Mouse (Mus musculus) gastrocnemius, adult 8-10 months (tissue): Measurements from ENCODE around the gene Dstn. TPM values are rescaled to one million over a fixed set of nuclear protein-coding genes. Genes with fewer than 3 reads are reported as not detected.
A peak's percentile ranks its signal among the peaks of the same experiment; 100 is the strongest.

Experiments
- DNase-seq, 2 experiments: peaks; one replicate each; pipeline ENCODE4 v3.0.0; 2022; ENCODE audit warnings: low spot score in 2 of 2
- total RNA-seq, 4 experiments: library from RNA; stranded (reverse); gene quantifications; 2 replicates each; pipeline ENCODE4 v1.2.4; 2022

The Dstn gene
- total RNA-seq, 4 experiments from 2014 or later, result 14.8 to 23.9 (median 20.0) TPM

DNA sequence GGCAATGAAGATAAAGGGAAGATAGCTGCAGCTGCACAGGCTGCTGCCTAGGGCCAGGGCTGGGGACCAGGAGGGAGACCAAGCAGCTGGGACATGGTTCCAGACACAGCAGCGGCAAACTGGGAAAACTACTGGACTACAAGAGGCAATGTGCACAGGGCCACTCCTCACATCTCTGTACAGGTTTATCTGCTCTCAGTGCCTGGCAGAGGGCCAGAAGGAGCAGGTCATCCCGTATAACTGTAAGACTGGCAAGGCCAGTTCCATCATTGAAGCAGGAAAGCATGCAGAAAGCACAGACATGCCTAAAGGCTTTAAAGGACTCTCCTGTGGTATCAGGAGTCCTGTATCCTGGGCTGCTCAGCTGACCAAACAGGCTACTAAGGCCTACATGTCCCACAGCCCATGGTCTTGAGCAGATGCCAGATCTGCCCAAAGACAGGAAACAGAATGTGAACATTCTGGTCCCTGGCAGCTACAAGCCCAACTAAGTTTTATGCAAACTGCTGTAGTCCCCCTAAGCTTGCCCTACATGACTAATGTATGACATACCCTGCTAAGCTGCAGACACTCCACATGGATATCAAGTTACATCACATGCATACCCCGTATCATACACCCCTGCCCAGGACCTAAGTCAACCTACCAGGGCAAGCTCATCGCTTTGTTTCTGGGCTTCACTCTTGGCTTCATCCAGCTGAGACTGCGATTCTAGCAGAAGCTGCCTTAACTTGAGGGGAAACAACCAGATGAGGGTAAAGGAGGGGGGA is 36.6 kb downstream of the Dstn start:
- no peak for DNase-seq

GRCm38 (mm10) chr2:143953944-143954343 is 38.8 kb downstream of the Dstn start:
- no peak for DNase-seq

DNA sequence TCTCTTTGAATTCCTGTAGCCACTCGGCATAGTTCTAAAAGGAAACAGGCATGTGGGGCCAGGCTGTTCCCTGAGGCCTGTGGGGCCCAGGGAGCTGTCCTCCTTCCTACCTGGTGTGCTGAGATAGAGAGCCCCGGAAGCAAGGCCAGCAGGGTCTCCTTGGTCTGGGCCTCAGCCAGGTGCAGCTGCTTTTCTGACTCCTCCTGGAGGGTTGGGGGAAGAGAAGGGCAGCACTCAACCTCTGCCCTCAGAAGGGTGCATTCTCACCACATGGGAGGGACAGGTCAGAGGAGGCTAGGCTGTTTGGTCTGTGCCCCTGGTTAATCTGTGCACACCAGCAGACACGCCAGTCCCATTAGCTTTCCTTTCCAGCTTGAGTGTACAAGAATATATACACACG is 39.9 kb downstream of the Dstn start:
- DNase-seq, result no peak

DNA sequence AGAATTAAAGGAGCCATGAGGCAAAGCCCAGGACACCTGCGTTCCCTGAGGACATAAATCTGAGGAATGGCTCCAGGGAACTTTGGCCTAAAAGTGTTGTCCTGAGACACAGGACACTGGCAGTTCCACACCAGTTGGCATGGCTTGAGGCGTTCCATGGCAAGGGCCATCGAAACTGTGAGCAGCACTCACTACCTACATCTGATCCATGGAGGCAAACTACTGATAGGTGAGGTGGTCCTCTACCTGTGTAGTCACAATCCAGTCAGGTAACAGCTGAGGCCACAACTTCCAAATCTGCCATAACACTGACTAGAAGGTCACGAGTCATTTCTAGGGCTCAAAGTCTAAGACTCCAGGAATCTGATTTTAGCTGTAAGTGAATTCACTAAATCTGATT is 40.6 kb downstream of the Dstn start:
- DNase-seq, result no peak

DNA sequence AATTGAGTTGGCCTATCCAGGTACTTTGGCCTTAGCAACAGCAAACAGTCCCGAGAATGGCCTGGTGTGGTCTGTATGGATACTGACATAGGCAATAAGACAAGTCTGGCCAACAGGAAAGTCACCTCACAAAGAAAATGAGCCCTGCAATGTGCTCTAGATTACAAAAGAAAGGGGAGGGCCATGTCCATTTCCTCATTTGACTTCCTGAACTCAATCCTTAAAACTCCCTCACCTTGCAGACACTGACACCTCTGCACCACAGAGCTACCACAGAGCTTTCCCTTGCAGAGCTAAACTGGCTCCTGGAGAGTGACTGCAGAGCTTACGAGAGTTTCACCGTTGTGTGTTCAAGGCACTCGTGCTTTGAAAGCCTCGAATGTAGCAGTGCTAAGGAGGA is 47.1 kb downstream of the Dstn start:
- DNase-seq, result no peak

GRCm38 (mm10) chr2:143963318-143963717 is 48.2 kb downstream of the Dstn start:
- no peak for DNase-seq

DNA sequence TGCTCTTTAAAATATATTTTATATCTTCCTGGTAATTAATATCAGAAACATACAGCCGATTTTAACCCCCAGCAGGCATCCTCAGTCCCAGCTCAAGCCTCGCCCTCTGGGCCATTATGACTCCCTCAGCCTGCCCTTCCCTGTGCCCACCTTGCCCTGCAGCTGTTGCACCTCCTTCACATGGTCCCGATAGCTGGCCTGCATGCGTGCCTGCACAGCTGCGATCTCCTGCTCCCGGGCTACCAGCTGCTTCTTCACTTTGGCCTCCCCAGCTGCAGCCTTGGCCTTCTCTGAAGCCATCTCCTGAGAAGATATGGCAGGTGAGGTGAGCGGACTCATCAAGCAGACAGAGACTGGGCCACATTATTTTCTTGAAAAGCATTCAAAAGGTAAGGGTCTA is 54.1 kb downstream of the Dstn start:
- no peak for DNase-seq

DNA sequence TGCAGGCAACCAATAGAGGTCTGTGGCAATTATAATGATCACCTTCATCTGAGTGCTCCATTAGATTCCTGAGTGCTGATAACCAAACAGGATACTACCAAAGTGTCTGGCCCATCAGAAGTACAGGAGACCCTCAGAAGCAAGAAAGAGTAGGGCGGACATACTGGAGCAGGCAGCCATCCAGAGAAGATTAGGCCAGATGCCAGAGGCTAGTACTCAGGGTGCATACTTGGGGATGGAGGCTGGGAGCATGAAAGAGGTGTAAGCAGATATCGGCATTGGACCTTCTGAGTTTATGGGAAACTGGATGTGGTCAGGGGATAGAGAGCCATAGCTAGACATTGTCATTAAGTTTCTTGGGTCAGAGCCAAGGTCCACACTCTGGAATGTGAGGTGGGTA is 55.7 kb downstream of the Dstn start:
- no peak for DNase-seq

- DNase-seq, result no peak
Observed at GRCm38 (mm10) chr2:143971887-143972286, 56.8 kb downstream of the Dstn start.

DNA sequence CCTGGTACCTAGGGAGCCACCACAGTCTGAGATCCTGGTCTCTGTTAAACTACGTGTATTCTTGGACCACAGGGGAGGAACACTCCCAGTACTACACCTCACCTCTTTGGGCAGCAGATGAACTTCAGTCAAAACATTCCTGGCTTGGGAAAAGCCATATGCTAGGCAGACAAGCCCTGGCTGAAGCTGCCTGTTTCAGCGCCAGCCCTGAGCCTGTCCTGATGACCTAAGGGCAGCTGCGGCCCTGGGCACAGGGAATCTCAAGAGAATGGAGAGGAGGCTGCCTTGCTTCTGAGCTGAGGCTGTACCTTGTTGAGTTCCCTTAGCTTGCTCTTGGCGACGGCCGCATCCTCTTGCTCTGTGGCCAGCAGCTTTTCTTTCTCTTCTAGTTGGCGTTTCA is 58.0 kb downstream of the Dstn start:
- DNase-seq, result no peak

DNA sequence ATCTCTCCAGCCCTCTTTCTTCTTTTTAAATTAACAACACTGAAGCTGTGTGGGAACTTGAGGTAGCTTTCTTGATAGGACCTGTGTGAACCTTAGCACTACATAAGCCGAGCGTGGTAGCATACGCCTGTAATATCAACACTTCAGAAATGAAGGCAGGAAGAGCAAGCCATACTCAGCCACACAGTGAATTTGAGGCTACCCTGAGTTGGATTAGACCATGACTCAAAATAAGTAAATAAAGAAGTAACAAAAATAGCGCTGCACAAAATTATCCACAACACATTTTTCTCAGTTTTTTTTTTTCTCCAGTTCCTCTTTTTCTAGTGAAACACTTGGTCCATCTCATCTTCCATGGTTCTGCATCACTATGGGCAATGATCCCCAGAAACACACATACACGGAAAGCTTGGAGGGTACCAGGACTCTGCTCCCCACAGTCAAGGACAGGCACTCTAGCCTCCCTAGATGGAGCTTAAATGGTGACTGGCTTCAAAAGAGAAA is 60.1 kb downstream of the Dstn start:
- no peak for DNase-seq

GRCm38 (mm10) chr2:143978444-143979147 is 63.5 kb downstream of the Dstn start:
- no peak for DNase-seq

GRCm38 (mm10) chr2:143980781-143981398 is 65.8 kb downstream of the Dstn start:
- DNase-seq, result peak in 1 of 2 experiments; percentile 42

DNA sequence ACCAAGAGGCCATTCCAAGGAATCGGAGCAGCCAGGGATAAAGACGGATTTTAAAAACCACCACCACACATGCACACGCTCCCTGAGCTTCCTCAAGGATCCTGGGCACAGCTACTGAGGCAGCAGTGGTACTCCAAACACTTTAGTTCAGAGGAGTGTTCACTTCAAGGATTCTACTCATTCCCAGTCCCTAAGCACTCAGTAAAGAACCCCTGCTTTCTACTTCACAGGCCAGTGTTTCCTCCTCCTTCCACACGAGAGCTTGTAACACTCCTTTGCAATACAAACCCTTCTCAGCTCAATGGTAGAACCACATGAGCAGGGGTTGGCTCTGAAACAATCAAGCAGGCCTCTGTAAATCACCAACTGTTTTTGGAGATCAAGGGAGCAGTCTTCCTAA is 67.0 kb downstream of the Dstn start:
- no peak for DNase-seq

- DNase-seq, result no peak
Observed at GRCm38 (mm10) chr2:143982901-143983300, 67.8 kb downstream of the Dstn start.

DNA sequence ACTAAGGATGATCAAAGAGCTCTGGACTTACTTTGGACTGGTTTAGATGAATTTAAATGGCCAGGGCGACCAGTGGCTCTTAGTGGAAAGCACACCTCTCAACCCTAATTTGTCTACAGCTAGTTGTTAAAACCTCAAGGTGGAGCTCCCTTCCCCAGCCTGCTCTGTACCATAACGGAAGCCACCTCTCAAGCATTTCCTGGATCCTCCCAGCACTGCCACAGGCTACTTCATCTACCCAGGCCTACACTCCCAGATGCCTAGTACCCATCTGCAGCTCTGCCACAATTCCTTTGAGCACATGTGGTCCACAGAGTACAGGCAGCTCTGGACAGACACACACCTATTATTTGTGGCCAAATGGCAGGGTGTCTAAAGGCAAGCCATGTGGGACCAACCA is 68.4 kb downstream of the Dstn start:
- no peak for DNase-seq

DNA sequence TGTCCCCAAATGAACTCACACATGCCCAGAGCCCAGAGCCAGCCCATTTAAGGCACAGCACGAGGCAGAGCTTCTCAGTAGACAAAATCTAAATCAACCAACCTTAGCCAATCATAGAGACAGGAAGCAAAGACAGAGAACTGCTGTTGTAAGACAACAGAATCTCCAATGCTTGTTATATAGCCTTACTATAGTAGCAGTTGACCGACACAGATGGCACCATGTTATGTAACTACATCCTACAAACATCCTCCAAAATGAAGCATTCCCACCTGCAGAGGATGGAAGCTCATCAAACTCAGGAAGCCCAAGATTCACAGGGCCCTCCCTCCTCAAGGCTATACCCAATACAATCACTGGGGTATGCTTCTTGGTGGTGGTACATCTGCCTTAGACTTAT is 72.4 kb downstream of the Dstn start:
- no peak for DNase-seq

DNA sequence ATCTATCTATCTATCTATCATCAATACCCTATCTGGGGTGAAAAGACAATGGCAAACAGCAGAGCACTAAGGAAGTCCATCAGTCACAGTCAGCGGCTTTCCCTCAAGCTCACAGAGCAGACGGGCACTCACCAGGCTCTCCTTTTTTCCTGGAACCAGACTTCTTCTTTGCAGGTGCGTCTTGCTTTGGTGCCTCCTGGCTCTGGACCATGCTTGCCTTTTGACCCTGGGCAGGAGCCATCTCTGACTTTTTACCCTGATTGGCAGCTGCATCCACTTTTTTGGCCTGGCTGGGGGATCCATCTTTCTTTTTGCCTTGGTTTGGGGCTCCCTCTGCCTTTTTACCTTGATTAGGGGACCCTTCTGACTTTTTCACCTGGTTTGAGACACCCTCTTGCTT is 72.9 kb downstream of the Dstn start:
- no peak for DNase-seq

DNA sequence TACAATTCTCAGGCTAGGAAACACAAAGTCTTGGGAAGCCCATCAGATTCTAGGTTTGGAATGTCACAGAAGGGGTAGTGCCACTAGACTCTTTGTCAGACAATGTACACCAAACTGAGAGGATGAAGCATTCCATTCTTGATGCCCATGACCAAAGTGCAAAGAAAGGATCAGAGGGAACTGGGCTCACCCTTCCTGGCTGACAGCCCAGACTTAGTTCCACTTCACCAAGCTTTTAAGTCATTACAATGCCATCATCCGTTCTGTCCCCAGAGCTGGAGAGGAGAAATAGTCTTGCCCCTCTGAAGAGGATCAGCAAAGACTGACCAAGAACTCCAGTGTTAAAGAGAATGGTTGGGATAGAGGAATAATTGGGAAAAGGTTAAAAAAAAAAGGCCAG is 75.9 kb downstream of the Dstn start:
- no peak for DNase-seq

GRCm38 (mm10) chr2:143991964-143992672 is 77.0 kb downstream of the Dstn start:
- DNase-seq, result no peak
